23 mouse cellular contexts compared by ENCODE assay signal in the genomic region with DNA sequence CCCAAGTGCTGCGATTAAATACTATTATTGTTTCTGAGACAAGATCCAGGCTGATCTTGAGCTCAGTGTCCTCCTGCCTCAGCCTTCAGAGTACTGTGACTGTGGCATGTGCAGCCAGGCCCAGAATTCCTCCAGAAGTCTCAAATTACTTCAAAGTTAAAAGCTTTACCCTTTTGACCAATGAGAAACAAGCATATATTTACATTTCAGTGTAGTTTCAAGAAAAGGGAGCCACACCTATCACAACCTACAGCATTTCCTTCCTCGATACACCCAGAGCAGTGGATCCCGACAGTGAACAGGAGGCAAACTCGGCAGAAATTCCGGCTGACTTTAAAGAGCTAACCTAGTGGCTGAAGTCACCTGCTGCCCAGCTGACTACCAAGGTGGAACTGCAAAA. TPM values are rescaled to one million over a fixed set of nuclear protein-coding genes. Genes with fewer than 3 reads are reported as not detected.
DNase-seq lines count a peak whose midpoint lies in the region; ATAC-seq and TF ChIP-seq lines count a peak whose summit lies in the region.
"Had no signal": no experiment of that assay in that cellular context is flagged by ENCODE, and none has a peak within 500 bp of the region (broad histone marks: within the 10 kb centered on the region; RNA-seq: fewer than 3 reads in every experiment).

No protein-coding gene starts in this region.

- no peaks in the 10 kb centered on the region for H3K4me1 ChIP-seq in liver, postnatal 0 days (ENCODE audit: insufficient read depth)
- H3K4me1 ChIP-seq: forebrain, embryonic 12.5 days had no signal

- H3K27ac ChIP-seq in liver, postnatal 0 days (ENCODE audit: low read depth) = no peak overlapping the region
- H3K27ac ChIP-seq: embryonic facial prominence, embryonic 13.5 days; embryonic facial prominence, embryonic 15.5 days; forebrain, embryonic 10.5 days; forebrain, embryonic 12.5 days had no signal

- H3K9ac ChIP-seq in liver, postnatal 0 days (replicated peaks) = no peak overlapping the region
- H3K9ac ChIP-seq: embryonic facial prominence, embryonic 13.5 days; embryonic facial prominence, embryonic 15.5 days; forebrain, embryonic 12.5 days had no signal

- no peak for TF ChIP-seq EP300 in liver, postnatal 0 days (IDR thresholded peaks at IDR 0.05; ENCODE audit: low read depth)

- no peaks in the 10 kb centered on the region for H3K36me3 ChIP-seq in liver, postnatal 0 days (replicated peaks; ENCODE audit: insufficient read depth, low read length)
- H3K36me3 ChIP-seq: embryonic facial prominence, embryonic 13.5 days; embryonic facial prominence, embryonic 15.5 days; forebrain, embryonic 10.5 days; forebrain, embryonic 12.5 days had no signal

- H3K9me3 ChIP-seq in liver, postnatal 0 days (ENCODE audit: low read length) = no peaks in the 10 kb centered on the region
- H3K9me3 ChIP-seq: embryonic facial prominence, embryonic 13.5 days; embryonic facial prominence, embryonic 15.5 days; forebrain, embryonic 10.5 days; forebrain, embryonic 12.5 days had no signal

- TF ChIP-seq CTCF in liver, postnatal 0 days (IDR thresholded peaks at IDR 0.05; ENCODE audit: low read depth) = no peak

- H3K27me3 ChIP-seq in liver, postnatal 0 days (ENCODE audit: insufficient read depth, low read length) = peaks cover 8% of the 10 kb centered on the region

- ATAC-seq in liver, postnatal 0 days = no peak
- ATAC-seq: activated CD4-positive, CD25-positive, alpha-beta regulatory T cell, adult 4 months; forebrain, embryonic 14.5 days; forebrain, embryonic 16.5 days had no signal

- DNase-seq in ES-CJ7 (ENCODE audit: low read depth, low spot score) = peak; percentile 70
- peak; percentile 82 for DNase-seq in ZHBTc4 (ENCODE audit: low read depth, low spot score)
- DNase-seq in kidney, postnatal 25 days = no peak
- no peak for DNase-seq in liver, postnatal 0 days
- DNase-seq in T-cell, adult 2 months (ENCODE audit: low spot score) = no peak
- DNase-seq: adrenal gland, adult 8-10 months; adrenal gland, postnatal 14 days; adrenal gland, postnatal 36 days; cerebellum, adult 11-12 months; cerebellum, adult 2 months; cerebellum, adult 9-10 months; cerebellum, postnatal 10 days; cerebellum, postnatal 25 days had no signal

- no peak overlapping the region for H3K4me2 ChIP-seq in liver, postnatal 0 days (ENCODE audit: low read depth, low read length)
- H3K4me2 ChIP-seq: embryonic facial prominence, embryonic 13.5 days; embryonic facial prominence, embryonic 15.5 days; forebrain, embryonic 12.5 days had no signal

- 57% methylated on average over 5 of the region's 5 CpGs for WGBS in liver, postnatal 0 days (ENCODE audit: insufficient replicate concordance)

- H3K4me3 ChIP-seq in liver, postnatal 0 days (ENCODE audit: low read depth, low read length) = no peak overlapping the region
- H3K4me3 ChIP-seq: embryonic facial prominence, embryonic 13.5 days; embryonic facial prominence, embryonic 15.5 days; erythroblast, embryonic 14.5 days; forebrain, embryonic 10.5 days; forebrain, embryonic 12.5 days had no signal

RNA-seq across cellular contexts. Expression of a gene that starts 6.3 kb away (rescaled TPM):
- not detected in 2 replicates for polyA plus RNA-seq in liver, postnatal 0 days (2015; fragmentation: Nextera tagmentation; extraction: Ambion mirVana)
- polyA plus RNA-seq: activated CD4-positive, CD25-positive, alpha-beta regulatory T cell, adult 4 months; C2C12; embryonic facial prominence, embryonic 11.5 days; embryonic facial prominence, embryonic 13.5 days; erythroblast, embryonic 14.5 days; forebrain, embryonic 10.5 days; forebrain, embryonic 12.5 days; forebrain, embryonic 14.5 days; forebrain, embryonic 16.5 days had no signal

RNA-seq across cellular contexts. Expression of a gene that starts 26.8 kb away (rescaled TPM):
- polyA plus RNA-seq in liver, postnatal 0 days (2015; fragmentation: Nextera tagmentation; extraction: Ambion mirVana) = 5.3 and 6.2 TPM in 2 replicates

RNA-seq across cellular contexts. Expression of a gene that starts 26.8 kb away (rescaled TPM):
- 3.5 and 4.3 TPM in 2 replicates for polyA plus RNA-seq in liver, postnatal 0 days (2015; fragmentation: Nextera tagmentation; extraction: Ambion mirVana)

Comparison
In these comparisons a context has a peak if more than half of its experiments do, and no peak if none do; other contexts are left out.
1. DNase-seq: peak in ES-CJ7 (single experiment) and ZHBTc4 (single experiment); none in kidney, postnatal 25 days (0 of 2), liver, postnatal 0 days (single experiment) and T-cell, adult 2 months (single experiment).